Mouse (Mus musculus): Measurements from ENCODE around the gene Mab21l1.

Gene Mab21l1

DNA sequence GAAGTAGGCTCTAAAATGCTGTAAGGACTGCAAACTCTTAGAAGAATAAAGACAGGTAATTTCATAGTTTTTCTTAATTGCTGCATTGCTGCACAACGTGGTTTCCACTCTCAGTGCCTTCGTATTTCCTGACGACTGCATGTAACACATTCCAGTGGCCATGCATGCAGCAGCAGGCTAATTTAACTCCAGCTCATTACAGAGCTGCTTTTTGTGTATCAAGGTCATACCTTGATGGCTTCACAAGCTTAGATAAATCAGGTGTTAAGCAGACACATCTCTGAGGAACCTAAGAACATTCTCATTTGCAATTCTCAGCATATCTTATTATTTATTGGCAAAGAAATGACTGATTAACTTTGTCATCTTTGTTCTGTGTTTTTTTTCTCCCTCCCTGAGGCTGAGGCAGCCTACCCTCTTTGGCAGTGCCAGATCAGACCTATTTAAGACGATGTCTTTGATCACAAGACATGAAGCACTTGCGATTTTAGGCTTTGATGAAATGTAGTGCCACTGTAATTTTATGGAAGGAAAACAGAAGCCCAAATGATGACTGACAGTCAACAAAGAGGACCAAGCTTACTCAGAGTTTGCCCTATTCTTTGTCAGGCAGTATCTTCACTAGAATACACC lies 32.8 kb downstream of the Mab21l1 start:
- no peak for DNase-seq (ENCODE audit: inconsistent ontology term)

DNA sequence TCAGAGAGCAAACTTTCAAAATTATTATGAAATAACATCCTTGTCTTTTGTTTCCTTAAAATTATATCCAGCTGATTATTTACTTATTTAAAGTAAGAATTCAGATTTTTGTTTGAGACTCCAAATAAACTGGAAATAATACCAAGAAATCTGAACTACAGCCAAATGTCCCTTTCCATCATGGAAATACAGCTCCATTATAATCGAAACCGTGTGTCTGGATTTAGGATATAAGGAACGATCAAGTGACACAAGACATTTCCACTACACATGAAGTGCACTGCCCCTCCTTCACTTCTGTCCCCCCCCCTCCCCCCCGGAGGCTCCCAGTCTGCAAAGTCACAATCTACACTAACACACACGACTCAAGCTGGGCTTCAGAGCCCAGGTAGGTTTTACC lies 33.8 kb downstream of the Mab21l1 start:
- DNase-seq (ENCODE audit: inconsistent ontology term) = no peak

DNA sequence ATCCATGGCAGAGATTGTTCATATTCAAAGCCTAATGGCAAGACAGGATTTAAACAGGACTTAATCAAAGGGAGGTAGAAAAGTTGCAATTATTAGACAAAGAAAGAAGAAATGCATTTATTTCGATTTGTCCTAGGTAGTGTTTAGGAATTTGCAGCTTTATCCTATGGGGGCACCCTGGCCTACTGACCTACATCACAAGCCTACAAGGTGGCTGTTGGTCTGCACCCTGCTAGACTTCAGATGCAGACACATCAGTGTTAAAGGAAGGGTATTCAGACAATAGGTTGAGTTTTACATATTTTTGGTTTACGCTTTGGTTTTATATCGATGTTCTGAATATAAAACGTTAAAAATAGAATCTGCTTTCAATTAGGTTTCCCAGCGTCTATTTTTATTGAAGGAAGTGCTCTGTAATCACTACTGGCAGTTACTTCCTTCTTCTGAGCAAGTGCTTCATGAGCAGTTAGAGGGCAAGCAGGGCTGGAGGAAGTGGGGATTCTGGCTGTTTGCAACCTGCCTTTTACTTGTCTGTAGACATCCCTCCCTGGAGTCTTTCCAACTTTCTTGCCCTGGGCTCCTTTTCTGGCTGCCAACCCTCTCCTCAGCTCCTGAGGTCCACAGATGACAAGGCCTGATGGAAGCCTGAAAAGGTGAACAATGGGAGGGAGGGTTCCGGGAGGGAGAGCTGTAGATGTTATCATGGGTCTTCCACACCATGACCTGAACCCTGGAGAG lies 34.5 kb downstream of the Mab21l1 start:
- no peak for DNase-seq (ENCODE audit: inconsistent ontology term)

DNA sequence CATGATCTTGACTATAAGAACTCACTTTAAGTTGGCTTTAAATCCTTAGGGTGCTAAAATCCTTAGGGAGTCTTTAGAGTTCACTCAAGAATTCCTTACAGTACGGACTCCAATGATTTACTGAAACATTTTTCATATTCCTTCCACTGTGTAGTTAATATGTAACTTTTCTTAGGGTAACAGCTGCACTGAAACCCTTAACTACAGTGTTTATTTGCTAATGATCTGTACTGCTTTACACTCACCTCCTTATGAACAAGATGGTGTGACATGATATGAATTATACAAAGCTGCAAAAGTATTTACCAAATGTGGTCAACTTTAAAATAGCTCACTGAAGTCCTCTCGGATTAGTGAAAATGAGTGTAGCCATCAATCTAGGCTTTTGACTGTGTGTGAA lies 35.8 kb downstream of the Mab21l1 start:
- DNase-seq (ENCODE audit: inconsistent ontology term) = no peak

DNA sequence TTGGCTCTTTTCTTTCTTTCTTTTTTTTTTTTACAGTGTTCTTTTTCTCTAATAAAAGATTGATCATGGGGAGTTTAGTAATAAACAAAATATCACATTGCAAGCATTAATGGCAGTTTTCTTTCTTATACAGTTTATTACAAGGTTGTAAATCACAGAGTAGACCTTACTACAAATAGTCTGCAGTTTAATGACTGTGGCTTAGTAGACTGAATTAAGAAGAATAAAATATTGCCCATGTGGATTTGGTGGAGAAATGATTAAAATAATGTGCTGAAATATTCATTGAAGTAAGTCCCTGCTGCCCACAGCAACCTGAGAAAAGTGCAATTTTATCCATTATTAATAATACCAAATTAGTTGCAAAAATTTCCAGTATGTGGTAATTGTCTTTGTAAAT lies 37.3 kb downstream of the Mab21l1 start:
- DNase-seq (ENCODE audit: inconsistent ontology term) = no peak

DNA sequence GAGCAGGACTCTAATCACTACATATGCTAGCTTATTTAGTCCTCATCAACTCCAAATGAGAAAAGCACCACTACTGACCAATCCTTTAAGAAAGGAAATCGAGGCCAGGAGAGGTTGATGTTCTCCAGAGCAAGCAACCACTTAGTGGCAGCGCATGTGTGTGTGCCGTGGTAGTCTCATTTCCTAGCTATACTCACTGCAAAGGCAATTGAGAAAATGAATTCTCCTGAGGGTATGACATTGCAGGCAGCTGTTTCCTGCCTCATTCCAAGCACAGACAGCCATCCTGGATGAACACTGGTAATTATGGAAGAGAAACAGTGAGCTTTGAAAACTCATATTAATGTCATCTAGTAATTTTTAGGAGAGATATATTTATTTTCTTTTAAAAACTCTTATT lies 42.6 kb downstream of the Mab21l1 start:
- DNase-seq (ENCODE audit: inconsistent ontology term) = no peak

DNA sequence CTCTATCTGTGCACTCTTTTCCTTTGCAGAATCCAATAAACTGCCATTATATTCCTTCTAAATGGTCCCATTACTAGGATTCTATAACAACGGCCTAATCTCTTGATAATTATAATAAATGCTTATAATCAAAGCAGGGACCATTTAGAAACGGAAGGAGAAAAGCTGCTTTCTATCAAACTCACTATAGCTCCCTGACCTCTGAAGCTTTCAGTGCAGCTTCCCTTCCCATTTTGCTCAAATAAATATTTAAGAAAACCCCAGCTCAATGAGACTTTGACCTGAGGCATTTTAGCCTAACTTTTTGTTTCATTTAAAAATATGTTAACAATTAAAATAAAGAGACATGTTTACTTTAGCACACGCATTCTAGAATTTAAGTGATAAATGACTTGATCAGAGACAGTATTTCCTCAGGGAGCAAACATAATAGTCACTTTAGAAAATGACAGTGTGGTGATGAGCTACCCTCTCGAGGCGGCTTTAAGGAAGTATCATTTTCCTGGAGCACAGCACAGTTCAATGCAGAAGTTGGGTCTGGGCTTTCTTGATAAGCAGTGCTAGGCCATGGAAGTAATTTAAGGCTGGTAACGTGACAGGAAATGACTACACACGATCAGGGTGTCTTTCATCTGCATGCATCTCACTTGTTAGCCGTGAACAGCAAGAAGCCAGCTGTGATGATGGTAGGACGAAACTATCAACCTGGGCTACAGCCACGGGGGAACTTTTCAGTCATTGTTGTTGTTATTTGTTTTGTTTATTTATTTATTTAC lies 46.4 kb downstream of the Mab21l1 start:
- DNase-seq (ENCODE audit: inconsistent ontology term) = no peak

DNA sequence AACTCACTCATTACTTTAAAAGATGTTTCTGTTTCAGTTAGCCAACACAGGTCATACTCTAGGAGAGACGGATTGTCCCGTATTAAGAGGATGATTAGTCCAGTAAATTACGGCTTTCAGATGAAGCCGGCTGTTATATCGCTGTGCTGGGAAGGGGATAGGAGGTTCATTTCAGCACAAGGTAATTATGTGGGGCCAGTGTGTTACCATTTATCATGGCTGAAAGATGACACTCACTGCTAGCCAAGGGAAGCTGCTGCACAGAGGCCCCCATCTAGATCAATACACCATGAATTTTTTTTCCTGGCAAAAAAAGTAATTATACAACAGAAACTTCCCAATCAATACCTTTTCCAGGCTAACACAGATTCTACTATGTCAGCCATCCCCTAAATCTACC lies 47.9 kb downstream of the Mab21l1 start:
- no peak for DNase-seq (ENCODE audit: inconsistent ontology term)

All from Muller cell, postnatal 12 days (primary cell).